Mouse (Mus musculus) monocyte, adult 5-6 weeks (primary cell): ENCODE measurements around the gene Wdr70. TPM values are rescaled to one million over a fixed set of nuclear protein-coding genes. Genes with fewer than 3 reads are reported as not detected.

Experiments used
- total RNA-seq: library from RNA; stranded (forward); fragments of 200-1000, 200-491, 200-594 nt; gene quantifications from 3 replicates; pipeline ENCODE4 v1.2.3, GENCODE M21; 2017

Wdr70 gene
- total RNA-seq, 1 experiment from 2014 or later: 42.8 TPM

Other genes starting within 250 kb of the Wdr70 start
- 15.9 to 34.4 TPM (median 29.6 TPM) in 3 replicates for gene Nup155, start 10.1 kb upstream of the Wdr70 start, total RNA-seq
- gene Cplane1, start 69.9 kb upstream of the Wdr70 start, total RNA-seq: 3.9 to 11.1 TPM (median 8.4 TPM) in 3 replicates